Mouse (Mus musculus): ENCODE results near the gene Dnajc4.

- no peak for TF ChIP-seq POLR2A (IDR thresholded peaks at IDR 0.05; ENCODE audit: insufficient read depth, low read length)
- TF ChIP-seq CTCF (IDR thresholded peaks at IDR 0.05; ENCODE audit: low read depth, low read length): no peak
These were observed 42.8 kb downstream of the Dnajc4 start for GRCm38 (mm10) chr19:6949532-6949931.
